Mouse (Mus musculus): ENCODE measurements around the gene Gm10273.

The Gm10273 gene

GRCm38 (mm10) chr10:59402899-59403792 is 7.7 kb downstream of the Gm10273 start, which contains the start of gene Pla2g12b:
Pla2g12b (plus strand) TSS chr10:59403660.
- DNase-seq (ENCODE audit: low spot score in 2 of 2) = no peak

GRCm38 (mm10) chr10:59403793-59404149 is 8.3 kb downstream of the Gm10273 start:
- no peak for DNase-seq (ENCODE audit: low spot score in 2 of 2)

- DNase-seq (ENCODE audit: low spot score in 2 of 2) = no peak
Observed at GRCm38 (mm10) chr10:59408499-59408898, 13.1 kb downstream of the Gm10273 start.

- DNase-seq (ENCODE audit: low spot score in 2 of 2) = no peak
Observed at GRCm38 (mm10) chr10:59410264-59410663, 14.8 kb downstream of the Gm10273 start.

- no peak for DNase-seq (ENCODE audit: low spot score in 2 of 2)
Observed at GRCm38 (mm10) chr10:59413711-59414110, 18.3 kb downstream of the Gm10273 start.

GRCm38 (mm10) chr10:59416623-59417022 is 21.2 kb downstream of the Gm10273 start:
- no peak for DNase-seq (ENCODE audit: low spot score in 2 of 2)

- no peak for DNase-seq (ENCODE audit: low spot score in 2 of 2)
Observed at GRCm38 (mm10) chr10:59419516-59419915, 24.1 kb downstream of the Gm10273 start.

GRCm38 (mm10) chr10:59424453-59424852 is 29.0 kb downstream of the Gm10273 start:
- DNase-seq (ENCODE audit: low spot score in 2 of 2) = no peak

- no peak for DNase-seq (ENCODE audit: low spot score in 2 of 2)
Observed at GRCm38 (mm10) chr10:59425369-59425768, 29.9 kb downstream of the Gm10273 start.

- DNase-seq (ENCODE audit: low spot score in 2 of 2) = no peak
Observed at GRCm38 (mm10) chr10:59426371-59426770, 30.9 kb downstream of the Gm10273 start.

GRCm38 (mm10) chr10:59429448-59430135 is 34.2 kb downstream of the Gm10273 start:
- no peak for DNase-seq (ENCODE audit: low spot score in 2 of 2)

GRCm38 (mm10) chr10:59430701-59431218 is 35.3 kb downstream of the Gm10273 start:
- no peak for DNase-seq (ENCODE audit: low spot score in 2 of 2)

- no peak for DNase-seq (ENCODE audit: low spot score in 2 of 2)
Observed at GRCm38 (mm10) chr10:59435746-59436145, 40.3 kb downstream of the Gm10273 start.

- DNase-seq (ENCODE audit: low spot score in 2 of 2) = no peak
Observed at GRCm38 (mm10) chr10:59438651-59439050, 43.2 kb downstream of the Gm10273 start.

GRCm38 (mm10) chr10:59439508-59439931 is 44.1 kb downstream of the Gm10273 start:
- peak in 1 of 2 experiments; percentile 51 for DNase-seq (ENCODE audit: low spot score in 2 of 2)

- DNase-seq (ENCODE audit: low spot score in 2 of 2) = no peak
Observed at GRCm38 (mm10) chr10:59440177-59440576, 44.7 kb downstream of the Gm10273 start.

GRCm38 (mm10) chr10:59441735-59442134 is 46.3 kb downstream of the Gm10273 start, which contains the start of gene Oit3:
Oit3 (minus strand) TSS chr10:59441778.
- DNase-seq (ENCODE audit: low spot score in 2 of 2) = no peak

GRCm38 (mm10) chr10:59443212-59443611 is 47.8 kb downstream of the Gm10273 start:
- DNase-seq (ENCODE audit: low spot score in 2 of 2) = no peak

- DNase-seq (ENCODE audit: low spot score in 2 of 2) = no peak
Observed at GRCm38 (mm10) chr10:59444106-59444505, 48.7 kb downstream of the Gm10273 start.

- DNase-seq (ENCODE audit: low spot score in 2 of 2) = no peak
Observed at GRCm38 (mm10) chr10:59444635-59445034, 49.2 kb downstream of the Gm10273 start.
